Mouse (Mus musculus): ENCODE measurements around the gene Fancm.
A peak's percentile ranks its signal among the peaks of the same experiment; 100 is the strongest.
"Not testable (repeated sequence)": the region's sequence is repeated elsewhere in the genome, so short reads cannot be mapped to it uniquely, and the experiment has no call there.

Gene Fancm

GRCm38 (mm10) chr12:65118968-65119367, 43.6 kb downstream of the Fancm start:
- DNase-seq (ENCODE audit: low spot score in 2 of 2) = no peak

GRCm38 (mm10) chr12:65119451-65119850, 44.0 kb downstream of the Fancm start:
- DNase-seq (ENCODE audit: low spot score in 2 of 2) = no peak

GRCm38 (mm10) chr12:65136121-65136520, 60.7 kb downstream of the Fancm start:
- not testable (repeated sequence) for DNase-seq (ENCODE audit: low spot score in 2 of 2)

GRCm38 (mm10) chr12:65172021-65172951, 96.9 kb downstream of the Fancm start, which contains the start of gene Mis18bp1:
Gene Mis18bp1, minus strand, starts transcription at chr12:65172604.
- DNase-seq (ENCODE audit: low spot score in 2 of 2) = peak; percentile 90 to 92

- peak; percentile 39 to 44 for DNase-seq (ENCODE audit: low spot score in 2 of 2)
Measured at GRCm38 (mm10) chr12:65172959-65173358, 97.6 kb downstream of the Fancm start.

- DNase-seq (ENCODE audit: low spot score in 2 of 2) = no peak
Measured at GRCm38 (mm10) chr12:65173736-65174135, 98.3 kb downstream of the Fancm start.

Data from right cerebral cortex, postnatal 36 days (tissue).